Mouse (Mus musculus) lung, adult 2 months (tissue): ENCODE results near the gene Aig1. TPM values are rescaled to one million over a fixed set of nuclear protein-coding genes. Genes with fewer than 3 reads are reported as not detected.

Source experiments
- DNase-seq: peaks from one replicate; pipeline ENCODE4 v3.0.0; 2022
- H3K4me1 ChIP-seq: fragments of 200-500 bp; 2 replicates; pipeline ENCODE4 v1.6.1; 2011; ENCODE audit warnings: low read length; ENCODE audit not compliant: control insufficient read depth, insufficient read depth
- H3K4me3 ChIP-seq: fragments of 200-500 bp; replicated peaks from 2 replicates; pipeline ENCODE3; 2011; ENCODE audit warnings: low read depth, mild to moderate bottlenecking, control low read depth, low read length; ENCODE audit errors: extremely low read depth
- CTCF ChIP-seq: fragments of 200-500 bp; IDR thresholded peaks from 2 replicates; pipeline ENCODE4 v1.5.1; 2011; ENCODE audit warnings: mild to moderate bottlenecking, low read length, control low read depth; ENCODE audit not compliant: insufficient read depth
- POLR2A ChIP-seq: fragments of 200-500 bp; IDR thresholded peaks from 2 replicates; pipeline ENCODE4 v1.6.1; 2011; ENCODE audit warnings: low read depth, mild to moderate bottlenecking, control low read depth, low read length, borderline replicate concordance; ENCODE audit errors: extremely low read depth
- WGBS: fragments of 180-500 bp; shearing (Covaris S2); methylation state at CpG from one replicate; pipeline ENCODE4 v1.1.7; 2018; 5-methylcytosine and 5-hydroxymethylcytosine counted together
- polyA plus RNA-seq: library from polyadenylated mRNA; depleted of rRNA; stranded (reverse); fragments of >200 nt; gene quantifications from 2 replicates; pipeline ENCODE4 v1.2.3, GENCODE M21; 2012

Gene Aig1
- polyA plus RNA-seq, 1 experiment = 76.5 TPM

GRCm38 (mm10) chr10:13875038-13875420 lies 6.2 kb upstream of the Aig1 start:
- WGBS = 66% methylated on average over 4 of the region's 4 CpGs
- H3K4me3 ChIP-seq = no peak overlapping the region
- TF ChIP-seq CTCF = no peak
- TF ChIP-seq POLR2A = no peak
- DNase-seq = no peak
- H3K4me1 ChIP-seq = no peaks in the 10 kb centered on the region

DNA sequence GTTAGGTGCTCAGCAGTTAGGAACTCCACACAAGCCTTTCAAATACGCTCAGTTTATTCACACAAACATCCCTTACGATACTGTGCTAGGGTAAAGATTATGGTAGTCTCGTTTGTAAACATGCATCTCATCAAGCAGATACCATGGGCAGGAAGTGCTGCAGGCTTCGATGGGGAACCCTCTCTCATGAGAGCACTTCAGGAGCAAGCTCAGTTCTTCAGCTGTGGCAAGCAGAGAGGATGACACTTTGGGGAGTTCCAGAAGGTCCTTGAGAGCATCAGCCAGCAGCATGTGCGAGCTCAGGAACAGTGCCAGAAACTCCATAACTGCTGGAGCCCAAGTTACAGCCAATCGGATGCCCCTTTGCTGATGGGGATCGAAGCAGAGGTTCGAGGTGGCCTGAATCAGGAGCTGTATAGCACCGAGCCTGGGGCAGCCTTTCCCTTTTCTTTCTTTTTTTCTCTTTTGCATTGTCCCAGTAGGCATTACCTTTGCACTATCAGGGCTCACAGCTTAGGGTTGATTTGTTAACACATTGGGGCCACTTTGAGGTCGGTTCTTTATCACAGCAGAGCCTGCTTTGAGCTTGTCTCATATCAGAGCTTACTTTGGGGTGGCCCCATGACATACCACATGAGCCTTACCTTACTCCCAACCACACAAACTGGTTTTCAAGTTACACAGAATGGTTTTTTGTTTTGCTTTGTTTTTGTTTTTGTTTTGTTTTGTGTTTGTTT lies 5.7 kb upstream of the Aig1 start:
- TF ChIP-seq POLR2A (no peak), CTCF (no peak)

DNA sequence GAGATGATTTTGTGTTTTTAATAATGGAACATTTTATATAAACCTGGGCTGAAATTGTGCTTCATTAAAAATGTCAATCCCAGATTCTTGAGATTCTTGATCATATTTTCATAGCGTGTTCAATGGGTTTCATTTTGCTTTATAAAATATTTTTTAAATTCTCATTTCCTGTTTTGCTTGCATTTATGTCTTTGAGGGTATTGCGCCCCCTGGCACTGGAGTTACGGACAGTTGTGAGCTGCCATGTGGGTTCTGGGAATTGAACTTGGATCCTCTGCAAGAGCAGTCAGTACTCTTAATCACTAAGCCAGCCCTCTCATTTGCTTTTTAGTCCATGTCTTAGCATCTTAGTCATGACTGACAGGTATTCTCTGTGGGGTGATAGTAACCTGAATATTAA lies 1.8 kb upstream of the Aig1 start:
- TF ChIP-seq POLR2A = no peak
- 0 out of 2 replicates have a peak, but pooled peaks have one; percentile 11 for TF ChIP-seq CTCF
- WGBS = 74% methylated on average over 3 of the region's 3 CpGs
- DNase-seq = no peak
- Histone ChIP-seq H3K4me3 (no peak overlapping the region), H3K4me1 (peaks cover 4% of the 10 kb centered on the region; the same call in 1 of the 2 replicates)

More for the DNA sequence above, 5.7 kb upstream of the Aig1 start:
- Histone ChIP-seq H3K4me1 (no peaks in the 10 kb centered on the region; the same call in 1 of the 2 replicates), H3K4me3 (no peak overlapping the region)
- DNase-seq = no peak
- 67% methylated on average over 10 of the region's 10 CpGs for WGBS

GRCm38 (mm10) chr10:13869322-13870035 lies 699 bp upstream of the Aig1 start:
- Histone ChIP-seq H3K4me3 (no peak overlapping the region), H3K4me1 (peaks cover 4% of the 10 kb centered on the region; the same call in 1 of the 2 replicates)
- 10% methylated on average over 13 of the region's 13 CpGs for WGBS
- no peak for DNase-seq
- TF ChIP-seq POLR2A (no peak), CTCF (no peak)

GRCm38 (mm10) chr10:13866391-13866790 lies 2.4 kb downstream of the Aig1 start:
- TF ChIP-seq POLR2A (no peak), CTCF (no peak)
- DNase-seq = no peak
- WGBS = 17% methylated on average over 4 of the region's 4 CpGs
- Histone ChIP-seq H3K4me3 (no peak overlapping the region), H3K4me1 (peaks cover 4% of the 10 kb centered on the region; the same call in 1 of the 2 replicates)

DNA sequence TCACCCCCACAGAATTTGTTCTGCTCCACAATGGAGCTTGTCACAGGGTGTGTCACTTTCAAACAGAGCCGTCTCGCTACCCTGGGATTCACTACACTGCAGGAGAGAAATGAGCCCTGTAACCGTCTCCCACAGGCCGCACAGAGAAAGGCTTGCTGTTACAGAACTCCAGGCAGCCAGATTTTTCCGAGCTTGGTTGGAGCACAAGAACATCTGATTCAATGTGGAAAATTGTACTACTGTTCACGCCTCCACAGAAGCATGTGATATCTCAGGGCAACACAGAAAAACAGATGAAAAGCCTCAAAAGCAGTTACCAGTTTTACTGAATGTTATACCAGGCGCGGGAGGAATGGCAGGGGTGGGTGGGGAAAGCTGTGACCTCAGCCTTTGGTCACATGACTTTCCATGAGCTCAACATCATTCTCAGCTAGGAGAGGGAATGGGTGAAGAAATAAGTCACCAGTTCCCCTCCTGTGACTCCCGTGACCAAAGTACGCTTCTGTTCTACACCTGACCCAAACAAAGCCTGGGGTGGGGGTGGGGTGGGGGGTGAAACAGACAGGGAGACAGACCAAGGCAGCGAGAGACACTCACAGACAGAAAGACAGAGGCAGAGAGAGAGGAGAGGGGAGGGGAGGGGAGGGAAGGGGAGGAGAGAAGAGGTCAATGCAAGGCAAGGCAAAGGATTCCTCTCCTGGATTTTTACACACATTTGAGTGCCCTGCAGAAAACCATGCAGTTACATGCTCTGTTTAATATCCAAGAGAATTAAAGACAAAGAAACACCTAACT lies 7.5 kb downstream of the Aig1 start:
- TF ChIP-seq CTCF (no peak), POLR2A (no peak)
- no peak for DNase-seq
- peaks cover 3% of the 10 kb centered on the region for H3K4me1 ChIP-seq
- no peak overlapping the region for H3K4me3 ChIP-seq
- WGBS = 44% methylated on average over 11 of the region's 11 CpGs

DNA sequence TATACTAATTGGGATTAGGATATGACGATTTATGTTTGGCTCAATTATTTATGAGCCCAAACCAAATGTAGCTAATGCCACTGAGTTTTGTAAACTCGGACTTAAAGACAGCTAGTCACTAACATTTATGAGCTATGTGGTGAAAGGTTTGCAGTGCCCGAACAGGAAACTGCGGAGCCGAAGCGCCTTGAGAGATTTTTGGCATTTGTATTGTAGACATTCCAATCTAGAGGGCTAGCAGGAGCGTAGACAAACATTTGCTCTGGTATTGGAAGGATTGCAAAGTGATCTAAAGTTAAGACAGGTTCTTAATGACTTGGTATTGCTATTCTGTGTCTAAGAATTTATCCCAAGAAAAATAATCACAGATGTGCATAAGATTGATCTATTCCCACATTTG lies 12.3 kb downstream of the Aig1 start:
- whole genome bisulfite sequencing = 47% methylated on average over 7 of the region's 7 CpGs
- no peak overlapping the region for H3K4me3 ChIP-seq
- DNase-seq = no peak
- H3K4me1 ChIP-seq = peaks cover 6% of the 10 kb centered on the region
- TF ChIP-seq CTCF (no peak), POLR2A (no peak)

GRCm38 (mm10) chr10:13855969-13856368 lies 12.8 kb downstream of the Aig1 start:
- TF ChIP-seq POLR2A = no peak
- TF ChIP-seq CTCF = no peak
- WGBS = 58% methylated on average over 7 of the region's 7 CpGs
- no peak for DNase-seq
- H3K4me3 ChIP-seq = no peak overlapping the region
- H3K4me1 ChIP-seq = peaks cover 6% of the 10 kb centered on the region

DNA sequence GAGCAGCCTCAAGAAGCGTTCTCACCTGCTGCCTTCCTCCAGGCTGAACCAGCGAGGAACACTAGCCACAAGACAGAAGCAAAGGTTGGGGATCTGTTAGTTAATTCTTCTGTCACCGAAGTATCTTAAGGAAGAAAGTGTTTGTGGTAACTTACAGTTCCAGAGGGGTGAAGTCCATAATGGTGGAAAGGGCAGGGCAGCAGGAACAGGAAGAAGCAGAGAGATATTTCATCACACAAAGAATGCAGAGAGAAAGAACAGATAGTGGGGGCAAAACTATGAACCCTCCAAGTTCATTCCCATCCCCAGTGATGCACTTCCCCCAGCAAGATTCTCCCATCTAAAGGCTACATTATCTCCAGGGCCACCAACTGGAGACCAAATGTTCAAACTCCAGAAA lies 13.7 kb downstream of the Aig1 start:
- 80% methylated on average over 3 of the region's 3 CpGs for WGBS
- TF ChIP-seq POLR2A = no peak
- TF ChIP-seq CTCF = no peak
- no peak for DNase-seq
- H3K4me3 ChIP-seq = no peak overlapping the region
- peaks cover 6% of the 10 kb centered on the region for H3K4me1 ChIP-seq
